Mouse (Mus musculus) retina, postnatal 1 day (tissue): ENCODE data around the gene Zdhhc18.

Experiments
- DNase-seq: peaks from one replicate; pipeline ENCODE4 v3.0.0-alpha.2; 2012

Zdhhc18 gene

GRCm38 (mm10) chr4:133629191-133629590, 20.8 kb downstream of the Zdhhc18 start:
- DNase-seq = no peak

GRCm38 (mm10) chr4:133628517-133628916, 21.4 kb downstream of the Zdhhc18 start:
- no peak for DNase-seq

- no peak for DNase-seq
Observed at GRCm38 (mm10) chr4:133627039-133627438, 22.9 kb downstream of the Zdhhc18 start.

- DNase-seq = no peak
Observed at GRCm38 (mm10) chr4:133626621-133627020, 23.3 kb downstream of the Zdhhc18 start.

- DNase-seq = no peak
Observed at GRCm38 (mm10) chr4:133626221-133626620, 23.7 kb downstream of the Zdhhc18 start.

- DNase-seq = no peak
Observed at GRCm38 (mm10) chr4:133625621-133626071, 24.3 kb downstream of the Zdhhc18 start.

GRCm38 (mm10) chr4:133624830-133625229, 25.1 kb downstream of the Zdhhc18 start:
- DNase-seq = no peak

- DNase-seq = no peak
Observed at GRCm38 (mm10) chr4:133622161-133622695, 27.7 kb downstream of the Zdhhc18 start.

GRCm38 (mm10) chr4:133620668-133621067, 29.3 kb downstream of the Zdhhc18 start:
- DNase-seq = no peak

- no peak for DNase-seq
Observed at GRCm38 (mm10) chr4:133619473-133620136, 30.3 kb downstream of the Zdhhc18 start.

GRCm38 (mm10) chr4:133617936-133618335, 32.0 kb downstream of the Zdhhc18 start:
- no peak for DNase-seq

- DNase-seq = peak; percentile 22
Observed at GRCm38 (mm10) chr4:133615416-133615815, 34.5 kb downstream of the Zdhhc18 start.

GRCm38 (mm10) chr4:133614274-133614761, 35.6 kb downstream of the Zdhhc18 start:
- DNase-seq = peak; percentile 57

GRCm38 (mm10) chr4:133613867-133614266, 36.1 kb downstream of the Zdhhc18 start:
- DNase-seq = no peak

GRCm38 (mm10) chr4:133613026-133613425, 36.9 kb downstream of the Zdhhc18 start:
- DNase-seq = no peak

- no peak for DNase-seq
Observed at GRCm38 (mm10) chr4:133612416-133612815, 37.5 kb downstream of the Zdhhc18 start.

- DNase-seq = no peak
Observed at GRCm38 (mm10) chr4:133611815-133612214, 38.1 kb downstream of the Zdhhc18 start.

GRCm38 (mm10) chr4:133609719-133610118, 40.2 kb downstream of the Zdhhc18 start:
- peak; percentile 78 for DNase-seq

- no peak for DNase-seq
Observed at GRCm38 (mm10) chr4:133607284-133607683, 42.7 kb downstream of the Zdhhc18 start.

- no peak for DNase-seq
Observed at GRCm38 (mm10) chr4:133605330-133605729, 44.6 kb downstream of the Zdhhc18 start.

- no peak for DNase-seq
Observed at GRCm38 (mm10) chr4:133604856-133605255, 45.1 kb downstream of the Zdhhc18 start.

- DNase-seq = no peak
Observed at GRCm38 (mm10) chr4:133604175-133604574, 45.8 kb downstream of the Zdhhc18 start.

GRCm38 (mm10) chr4:133603056-133603455, 46.9 kb downstream of the Zdhhc18 start:
- no peak for DNase-seq

GRCm38 (mm10) chr4:133601721-133602218, 48.2 kb downstream of the Zdhhc18 start, which contains the start of gene Sfn:
TSS of gene Sfn (minus strand) at chr4:133602168.
- peak; percentile 34 for DNase-seq
